Mouse (Mus musculus) midbrain, embryonic 16.5 days (tissue): ENCODE results near the gene Ptpn11. TPM values are rescaled to one million over a fixed set of nuclear protein-coding genes. Genes with fewer than 3 reads are reported as not detected.
"Not testable (repeated sequence)": the region's sequence is repeated elsewhere in the genome, so short reads cannot be mapped to it uniquely, and the experiment has no call there.

ENCODE experiments used
- ATAC-seq: fragments of 200-750 bp; cut with Nextera tagmentation; 2 replicates; pipeline ENCODE4 v1.8.0; 2017; ENCODE audit warnings: moderate TSS enrichment
- H3K27ac ChIP-seq: fragments of 300-500 bp; sonication (generic); 2 replicates; pipeline ENCODE4 v1.5.1; 2014; ENCODE audit warnings: mild to moderate bottlenecking, low read length, mixed read lengths
- H3K27me3 ChIP-seq: fragments of 300-500 bp; sonication (generic); 2 replicates; pipeline ENCODE4 v1.6.1; 2014; ENCODE audit warnings: low read depth, low read length, mixed read lengths; ENCODE audit not compliant: control insufficient read depth, insufficient read depth
- H3K36me3 ChIP-seq: fragments of 300-500 bp; sonication (generic); 2 replicates; pipeline ENCODE4 v1.6.1; 2014; ENCODE audit warnings: mild to moderate bottlenecking, low read length, moderate library complexity, mixed read lengths; ENCODE audit not compliant: control insufficient read depth, insufficient read depth
- H3K4me1 ChIP-seq: fragments of 300-500 bp; sonication (generic); 2 replicates; pipeline ENCODE4 v1.6.1; 2014; ENCODE audit warnings: mild to moderate bottlenecking, low read length, mixed read lengths; ENCODE audit not compliant: control insufficient read depth, insufficient read depth
- H3K4me2 ChIP-seq: fragments of 300-500 bp; sonication (generic); 2 replicates; pipeline ENCODE4 v1.6.1; 2014; ENCODE audit warnings: mild to moderate bottlenecking, low read length, mixed read lengths
- H3K4me3 ChIP-seq: fragments of 300-500 bp; sonication (generic); 2 replicates; pipeline ENCODE4 v1.5.1; 2014; ENCODE audit warnings: low read depth, mild to moderate bottlenecking, low read length, moderate library complexity, mixed read lengths
- H3K9ac ChIP-seq: fragments of 300-500 bp; sonication (generic); 2 replicates; pipeline ENCODE4 v1.6.1; 2014; ENCODE audit warnings: low read depth, low read length, mixed read lengths
- H3K9me3 ChIP-seq: fragments of 300-500 bp; sonication (generic); replicated peaks from 2 replicates; pipeline ENCODE4 v1.6.1; 2014; ENCODE audit warnings: mild to moderate bottlenecking, low read length, mixed read lengths; ENCODE audit not compliant: control insufficient read depth, poor library complexity, severe bottlenecking
- WGBS: fragments of 180-500 bp; shearing (Covaris S2); extraction: QIAGEN DNeasy Blood & Tissue Kit; methylation state at CpG from one replicate; pipeline ENCODE4 v1.1.7; 2014; 5-methylcytosine and 5-hydroxymethylcytosine counted together
- polyA plus RNA-seq: library from polyadenylated mRNA; unstranded; fragments of >200 nt; fragmentation: Nextera tagmentation; extraction: Ambion mirVana; gene quantifications from 2 replicates; pipeline ENCODE4 v1.2.1, GENCODE M21; 2015

Ptpn11 gene
- polyA plus RNA-seq = 18.4 and 21.4 TPM in 2 replicates

GRCm38 (mm10) chr5:121190836-121191583 lies at the start of gene Ptpn11:
Gene Ptpn11, minus strand, starts transcription at chr5:121191397.
- WGBS = under 1% methylated on average over 90 of the region's 98 CpGs
- Histone ChIP-seq H3K27me3 (no peaks in the 10 kb centered on the region), H3K27ac (peak within 1 kb of the TSS; percentile 86), H3K4me2 (peak within 1 kb of the TSS; percentile 84), H3K36me3 (no peaks in the 10 kb centered on the region), H3K9me3 (no peaks in the 10 kb centered on the region), H3K9ac (peak within 1 kb of the TSS; percentile 86), H3K4me1 (peaks cover 35% of the 10 kb centered on the region), H3K4me3 (peak within 1 kb of the TSS; percentile 88)
- peak; percentile 95 for ATAC-seq

- ATAC-seq = no peak
- Histone ChIP-seq H3K4me3 (no peak overlapping the region), H3K36me3 (no peaks in the 10 kb centered on the region), H3K4me2 (no peak overlapping the region), H3K9ac (no peak overlapping the region), H3K27ac (no peak overlapping the region), H3K27me3 (no peaks in the 10 kb centered on the region), H3K4me1 (no peaks in the 10 kb centered on the region), H3K9me3 (no peaks in the 10 kb centered on the region)
- whole genome bisulfite sequencing = 81% methylated on average over 5 of the region's 5 CpGs
Measured at GRCm38 (mm10) chr5:121239846-121240245, 48.6 kb upstream of the Ptpn11 start.

DNA sequence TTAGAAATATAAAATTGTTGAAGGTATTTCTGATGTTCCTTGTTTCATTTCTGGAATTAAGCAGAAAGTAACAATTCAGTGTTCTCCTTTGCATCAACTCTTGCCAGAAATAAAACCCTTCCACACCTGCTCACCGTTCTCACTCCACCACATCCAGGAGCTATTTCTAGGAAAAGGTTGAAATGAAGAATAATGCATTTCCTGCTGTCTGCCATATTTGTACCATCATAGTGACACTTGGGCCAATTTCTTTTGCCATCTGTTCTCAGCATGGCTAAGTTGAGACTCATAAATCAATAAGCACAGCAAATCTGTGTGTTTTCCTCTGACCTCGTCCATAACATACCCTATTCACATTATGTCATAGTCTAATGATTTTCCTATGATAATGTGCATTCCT lies 47.0 kb upstream of the Ptpn11 start:
- H3K27me3 ChIP-seq = no peaks in the 10 kb centered on the region
- H3K9me3 ChIP-seq = no peaks in the 10 kb centered on the region
- 88% methylated on average over 2 of the region's 2 CpGs for WGBS
- H3K9ac ChIP-seq = no peak overlapping the region
- H3K27ac ChIP-seq = no peak overlapping the region
- no peak for ATAC-seq
- H3K4me3 ChIP-seq = no peak overlapping the region
- no peaks in the 10 kb centered on the region for H3K36me3 ChIP-seq
- H3K4me1 ChIP-seq = no peaks in the 10 kb centered on the region
- H3K4me2 ChIP-seq = no peak overlapping the region

DNA sequence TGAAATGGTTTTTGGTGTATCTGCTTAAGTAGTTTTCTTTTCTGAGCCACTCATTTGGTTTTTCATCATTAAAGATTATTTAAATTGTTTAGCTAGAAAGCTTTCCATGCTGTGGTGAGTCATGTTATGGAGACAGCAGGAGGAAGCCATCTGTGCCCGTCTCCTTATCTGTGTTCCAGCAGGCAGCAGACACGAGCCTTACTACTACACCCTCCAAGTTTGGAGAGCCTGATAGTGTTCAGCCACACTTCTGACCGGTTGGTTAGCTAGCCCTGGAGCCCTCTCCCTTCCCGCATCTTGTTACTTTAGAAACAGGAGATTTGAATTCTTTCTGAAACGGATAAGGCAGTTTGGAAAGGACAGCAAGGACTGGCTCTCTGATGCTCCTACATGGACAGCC lies 45.0 kb upstream of the Ptpn11 start:
- ATAC-seq = no peak
- H3K4me3 ChIP-seq = no peak overlapping the region
- H3K4me1 ChIP-seq = no peaks in the 10 kb centered on the region
- H3K9ac ChIP-seq = no peak overlapping the region
- H3K27me3 ChIP-seq = no peaks in the 10 kb centered on the region
- no peaks in the 10 kb centered on the region for H3K9me3 ChIP-seq
- 84% methylated on average over 5 of the region's 5 CpGs for WGBS
- H3K27ac ChIP-seq = no peak overlapping the region
- H3K4me2 ChIP-seq = no peak overlapping the region
- H3K36me3 ChIP-seq = no peaks in the 10 kb centered on the region

DNA sequence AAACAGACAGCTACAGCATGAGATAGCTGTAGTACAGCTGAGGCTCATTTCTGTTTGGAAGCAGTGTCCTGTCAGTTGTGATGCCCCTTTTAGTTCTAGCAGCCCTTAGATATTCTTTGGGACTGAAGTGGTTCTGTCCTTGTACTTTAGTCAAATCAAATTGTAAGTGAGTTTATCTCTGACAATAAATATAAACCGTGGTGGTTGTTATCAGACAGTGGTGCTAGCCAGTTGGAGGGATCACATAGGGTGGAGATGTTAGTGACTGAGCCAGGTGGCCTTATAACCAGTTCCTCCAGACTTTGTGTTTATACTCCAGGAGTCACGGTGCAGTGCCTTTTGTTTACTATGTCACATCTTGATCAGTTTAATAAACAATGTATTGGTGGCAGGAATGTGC lies 42.5 kb upstream of the Ptpn11 start:
- no peak overlapping the region for H3K9ac ChIP-seq
- no peaks in the 10 kb centered on the region for H3K9me3 ChIP-seq
- H3K27me3 ChIP-seq = no peaks in the 10 kb centered on the region
- H3K4me2 ChIP-seq = no peak overlapping the region
- no peak overlapping the region for H3K27ac ChIP-seq
- H3K4me1 ChIP-seq = no peaks in the 10 kb centered on the region
- ATAC-seq = no peak
- H3K36me3 ChIP-seq = no peaks in the 10 kb centered on the region
- H3K4me3 ChIP-seq = no peak overlapping the region
- WGBS = 91% methylated on average over 2 of the region's 2 CpGs

- no peaks in the 10 kb centered on the region for H3K36me3 ChIP-seq
- WGBS = 100% methylated on average over 1 of the region's 1 CpGs
- no peak overlapping the region for H3K4me2 ChIP-seq
- H3K9me3 ChIP-seq = no peaks in the 10 kb centered on the region
- H3K9ac ChIP-seq = no peak overlapping the region
- ATAC-seq = no peak
- H3K27me3 ChIP-seq = no peaks in the 10 kb centered on the region
- H3K4me1 ChIP-seq = no peaks in the 10 kb centered on the region
- no peak overlapping the region for H3K4me3 ChIP-seq
- no peak overlapping the region for H3K27ac ChIP-seq
Measured at GRCm38 (mm10) chr5:121232789-121233188, 41.6 kb upstream of the Ptpn11 start.

GRCm38 (mm10) chr5:121230811-121231210 lies 39.6 kb upstream of the Ptpn11 start:
- no peaks in the 10 kb centered on the region for H3K36me3 ChIP-seq
- no peaks in the 10 kb centered on the region for H3K9me3 ChIP-seq
- ATAC-seq = no peak
- H3K4me1 ChIP-seq = peaks cover 2% of the 10 kb centered on the region
- no peaks in the 10 kb centered on the region for H3K27me3 ChIP-seq
- H3K27ac ChIP-seq = no peak overlapping the region
- 96% methylated on average over 9 of the region's 9 CpGs for WGBS
- H3K4me2 ChIP-seq = no peak overlapping the region
- no peak overlapping the region for H3K4me3 ChIP-seq
- H3K9ac ChIP-seq = no peak overlapping the region

GRCm38 (mm10) chr5:121229182-121229581 lies 38.0 kb upstream of the Ptpn11 start:
- H3K27me3 ChIP-seq = no peaks in the 10 kb centered on the region
- 90% methylated on average over 2 of the region's 2 CpGs for WGBS
- H3K4me1 ChIP-seq = peaks cover 5% of the 10 kb centered on the region
- H3K36me3 ChIP-seq = no peaks in the 10 kb centered on the region
- no peak overlapping the region for H3K4me3 ChIP-seq
- H3K27ac ChIP-seq = no peak overlapping the region
- ATAC-seq = no peak
- no peak overlapping the region for H3K4me2 ChIP-seq
- no peaks in the 10 kb centered on the region for H3K9me3 ChIP-seq
- no peak overlapping the region for H3K9ac ChIP-seq

DNA sequence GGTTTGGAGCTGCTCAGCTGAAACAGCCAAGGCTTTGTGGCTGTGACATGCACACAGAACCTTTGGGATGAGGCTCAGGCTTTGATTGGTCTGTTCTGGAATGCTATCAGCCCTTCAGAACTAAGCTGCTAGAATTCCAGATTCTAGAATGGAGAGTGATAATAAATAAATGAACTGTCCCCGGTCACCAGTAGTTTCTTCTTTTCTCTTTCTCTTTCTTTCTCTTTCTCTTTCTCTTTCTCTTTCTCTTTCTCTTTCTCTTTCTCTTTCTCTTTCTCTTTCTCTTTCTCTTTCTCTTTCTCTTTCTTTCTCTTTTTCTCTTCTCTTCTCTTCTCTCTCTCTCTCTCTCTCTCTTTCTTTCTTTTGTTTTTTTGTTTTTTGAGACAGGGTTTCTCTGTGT lies 36.1 kb upstream of the Ptpn11 start:
- not testable (repeated sequence) for ATAC-seq, H3K9ac ChIP-seq, H3K4me2 ChIP-seq, H3K9me3 ChIP-seq, H3K27ac ChIP-seq, H3K36me3 ChIP-seq, H3K4me3 ChIP-seq, H3K27me3 ChIP-seq
- 96% methylated on average over 1 of the region's 1 CpGs for WGBS
- H3K4me1 ChIP-seq = peaks cover 13% of the 10 kb centered on the region
